Comparison of ENCODE assay signal across 8 mouse cellular contexts in genomic region chr2:36104956-36105741, GRCm38 (mm10). TPM values are rescaled to one million over a fixed set of nuclear protein-coding genes. Genes with fewer than 3 reads are reported as not detected.
DNase-seq lines count a peak whose midpoint lies in the region; ATAC-seq and TF ChIP-seq lines count a peak whose summit lies in the region.

TSS of gene Lhx6 (minus strand) at chr2:36105408.

- H3K27me3 ChIP-seq in kidney, adult 2 months (replicated peaks; ENCODE audit: control insufficient read depth, insufficient read depth, low read length), result peaks cover 5% of the 10 kb centered on the region
- H3K27me3 ChIP-seq in heart, embryonic 11.5 days (ENCODE audit: control insufficient read depth, insufficient read depth, low read length), result peaks cover 91% of the 10 kb centered on the region
- H3K27me3 ChIP-seq in myocyte (ENCODE audit: control insufficient read depth, insufficient read depth, insufficient read length), result no peaks in the 10 kb centered on the region

- peak within 1 kb of the TSS; percentile 31 for H3K4me3 ChIP-seq in kidney, adult 2 months (ENCODE audit: insufficient read depth, low read depth, low read length)
- H3K4me3 ChIP-seq in heart, embryonic 11.5 days (ENCODE audit: low read depth, low read length), result peak within 1 kb of the TSS; percentile 50
- H3K4me3 ChIP-seq in myocyte, result peak within 1 kb of the TSS; percentile 31

- DNase-seq in kidney, adult 2 months, result no peak
- no peak for DNase-seq in kidney, adult 9 months
- DNase-seq in adrenal gland, postnatal 14 days, result peak; percentile 40
- no peak for DNase-seq in left cerebral cortex, postnatal 10 days (ENCODE audit: extremely low spot score in 1 of 2, low spot score in 2 of 2)
- DNase-seq in frontal cortex, postnatal 14 days (ENCODE audit: low spot score in 2 of 2), result no peak
- no peak for DNase-seq in thymus, postnatal 36 days

- H3K79me2 ChIP-seq in myocyte (ENCODE audit: control insufficient read depth, insufficient read depth), result no peaks in the 10 kb centered on the region

- no peaks in the 10 kb centered on the region for H3K36me3 ChIP-seq in kidney, adult 2 months (ENCODE audit: control insufficient read depth, insufficient read depth, low read length)
- no peaks in the 10 kb centered on the region for H3K36me3 ChIP-seq in heart, embryonic 11.5 days (ENCODE audit: control insufficient read depth, insufficient read depth, low read length)
- H3K36me3 ChIP-seq in myocyte (ENCODE audit: control insufficient read depth, insufficient read depth), result no peaks in the 10 kb centered on the region

- 0 out of 2 replicates have a peak within 1 kb of the TSS, but pooled peaks have one; percentile 2 for H3K9ac ChIP-seq in heart, embryonic 11.5 days (ENCODE audit: low read depth, low read length)

- peaks cover 3% of the 10 kb centered on the region; the same call in 1 of the 2 replicates for H3K4me1 ChIP-seq in kidney, adult 2 months (ENCODE audit: control insufficient read depth, insufficient read depth, low read length)
- peaks cover 20% of the 10 kb centered on the region for H3K4me1 ChIP-seq in heart, embryonic 11.5 days (ENCODE audit: control insufficient read depth, insufficient read depth, low read length)

- H3K4me2 ChIP-seq in heart, embryonic 11.5 days, result peak within 1 kb of the TSS; percentile 72
- H3K4me2 ChIP-seq in myocyte (ENCODE audit: low read depth), result peak within 1 kb of the TSS; percentile 71

- no peak for ATAC-seq in heart, embryonic 11.5 days (replicated peaks; ENCODE audit: insufficient number of reproducible peaks, low FRiP score, low TSS enrichment)

- TF ChIP-seq POLR2A in kidney, adult 2 months (IDR thresholded peaks at IDR 0.05; ENCODE audit: low read depth, low read length), result no peak
- peak; percentile 25 for TF ChIP-seq POLR2A in myocyte (IDR thresholded peaks at IDR 0.05; ENCODE audit: insufficient read length, low read depth)

- H3K27ac ChIP-seq in kidney, adult 2 months (ENCODE audit: insufficient read depth, low read depth, low read length), result no peak within 1 kb of the TSS
- no peak within 1 kb of the TSS for H3K27ac ChIP-seq in heart, embryonic 11.5 days (ENCODE audit: low read depth, low read length)

- WGBS in kidney, adult 2 months, result 1% methylated on average over 58 of the region's 58 CpGs
- 2% methylated on average over 57 of the region's 58 CpGs for WGBS in heart, embryonic 11.5 days (ENCODE audit: insufficient replicate concordance)

- H3ac ChIP-seq in myocyte (ENCODE audit: control insufficient read depth, insufficient read length), result peak within 1 kb of the TSS; percentile 10

- intact Hi-C loops in left cerebral cortex, postnatal 10 days (cut with DNase I), result no loop called here

- TF ChIP-seq CTCF in kidney, adult 2 months (conservative IDR thresholded peaks at IDR 0.05; ENCODE audit: insufficient read depth, insufficient read length, low read depth, low read length), result no peak

- H3K9me3 ChIP-seq in heart, embryonic 11.5 days (replicated peaks; ENCODE audit: control insufficient read depth, low read length), result no peaks in the 10 kb centered on the region

TF ChIP-seq in myocyte, 11 proteins besides CTCF, POLR2A, EP300 and RAD21:
- TF ChIP-seq CEBPB (IDR thresholded peaks at IDR 0.05; ENCODE audit: insufficient read depth, poor library complexity, severe bottlenecking) (no peak), TCF12 (IDR thresholded peaks at IDR 0.05; ENCODE audit: insufficient read depth, poor library complexity, severe bottlenecking) (no peak), POLR2AphosphoS2 (IDR thresholded peaks at IDR 0.05; ENCODE audit: insufficient read length, low read depth) (no peak), USF1 (IDR thresholded peaks at IDR 0.05; ENCODE audit: low read depth) (no peak), MYOD1 (IDR thresholded peaks at IDR 0.05; ENCODE audit: control insufficient read depth in 1 of 3, insufficient read length in 2 of 3, low read depth in 2 of 3) (peak in 1 of 3 experiments; percentile 21), MAX (IDR thresholded peaks at IDR 0.05; ENCODE audit: low read depth) (no peak), TCF3 (IDR thresholded peaks at IDR 0.05; ENCODE audit: insufficient read length, low read depth) (no peak), E2F4 (IDR thresholded peaks at IDR 0.05; ENCODE audit: insufficient read depth) (no peak)

RNA-seq across cellular contexts. Expression of gene Lhx6, which starts in this region (rescaled TPM):
- 1.4 and 1.7 TPM in 2 replicates for polyA plus RNA-seq in kidney, adult 2 months (2012; rRNA removed)
- total RNA-seq in adrenal gland, postnatal 14 days (2021), result 5.4 and 7.2 TPM in 2 replicates
- polyA plus RNA-seq in heart, embryonic 11.5 days (2014; fragmentation: Nextera tagmentation; extraction: Ambion mirVana), result 0.87 and 0.97 TPM in 2 replicates
- total RNA-seq in left cerebral cortex, postnatal 10 days (2021), result 10 to 100 TPM; 26.1 to 29.5 TPM
- 1.1 TPM for polyA plus RNA-seq in myocyte (2012; fragmentation: generic; extraction: Trizol)
